ENCODE assay signal across 8 mouse cellular contexts in genomic region chr13:33956571-33957421, GRCm38 (mm10). TPM values are rescaled to one million over a fixed set of nuclear protein-coding genes. Genes with fewer than 3 reads are reported as not detected.
DNase-seq lines count a peak whose midpoint lies in the region; TF ChIP-seq lines count a peak whose summit lies in the region.

No protein-coding gene starts in this region.

- peak; percentile 94 for TF ChIP-seq CTCF in layer of hippocampus, adult 2 months (conservative IDR thresholded peaks at IDR 0.05)
- peak; percentile 9 for TF ChIP-seq CTCF in ES-Bruce4 (IDR thresholded peaks at IDR 0.05; ENCODE audit: low read depth, low read length)

- peak; percentile 26 to 45 for DNase-seq in layer of hippocampus, adult 2 months (ENCODE audit: low spot score in 2 of 2)
- no peak for DNase-seq in layer of hippocampus, adult 8-10 months (ENCODE audit: low spot score in 2 of 2)
- DNase-seq in ZHBTc4 (ENCODE audit: low read depth, low spot score): peak; percentile 47
- DNase-seq in forelimb bud, embryonic 11.5 days (ENCODE audit: low read depth, low spot score): peak; percentile 44
- DNase-seq in lung, postnatal 14 days: peak; percentile 42
- DNase-seq in layer of hippocampus, adult 9-11 months: no peak
- DNase-seq in right cerebral cortex, postnatal 4 days: no peak

- no peak overlapping the region for H3K27ac ChIP-seq in layer of hippocampus, adult 2 months
- H3K27ac ChIP-seq in ES-Bruce4 (ENCODE audit: insufficient read depth, low read length): no peak overlapping the region

- no peak overlapping the region for H3K9ac ChIP-seq in ES-Bruce4 (ENCODE audit: low read depth, poor library complexity, severe bottlenecking)

- H3K4me1 ChIP-seq in ES-Bruce4 (ENCODE audit: control insufficient read depth, insufficient read depth, low read length): no peaks in the 10 kb centered on the region

- H3K27me3 ChIP-seq in ES-Bruce4 (ENCODE audit: control insufficient read depth, insufficient read depth, low read length, poor library complexity, severe bottlenecking): no peaks in the 10 kb centered on the region

- H3K36me3 ChIP-seq in ES-Bruce4 (ENCODE audit: control insufficient read depth, insufficient read depth, low read length, poor library complexity, severe bottlenecking): no peaks in the 10 kb centered on the region

- H3K4me3 ChIP-seq in layer of hippocampus, adult 2 months: no peak overlapping the region
- H3K4me3 ChIP-seq in ES-Bruce4 (ENCODE audit: low read depth, low read length): no peak overlapping the region

- TF ChIP-seq POLR2A in ES-Bruce4 (IDR thresholded peaks at IDR 0.05; ENCODE audit: insufficient read depth, low read length): no peak

- TF ChIP-seq EP300 in ES-Bruce4 (IDR thresholded peaks at IDR 0.05; ENCODE audit: insufficient read depth, low read depth, low read length): no peak

- 0 out of 2 replicates have a peak, but pooled peaks cover 2% of the 10 kb centered on the region for H3K9me3 ChIP-seq in ES-Bruce4 (replicated peaks; ENCODE audit: control insufficient read depth, insufficient read depth, low read length, poor library complexity, severe bottlenecking)

RNA-seq across cellular contexts. Expression of gene Nqo2, which starts 7.7 kb away (rescaled TPM):
- 1 to 10 TPM; 7.5 to 9.1 TPM for total RNA-seq in layer of hippocampus, adult 2 months (2021)
- 1 to 10 TPM; 5.8 to 9.3 (median 7.3) TPM for total RNA-seq in layer of hippocampus, adult 8-10 months (2022)
- polyA plus RNA-seq in ES-Bruce4 (2011; ENCODE audit: insufficient read depth, insufficient read length, low read depth, missing spikeins): 16.3 and 20.9 TPM in 2 replicates

RNA-seq across cellular contexts. Expression of gene Ripk1, which starts 45.4 kb away (rescaled TPM):
- total RNA-seq in layer of hippocampus, adult 2 months (2021): 1 to 10 TPM; 6.9 to 7.3 TPM
- total RNA-seq in layer of hippocampus, adult 8-10 months (2022): 1 to 10 TPM; 6.8 to 8.9 (median 7.8) TPM
- 6.9 and 8.0 TPM in 2 replicates for polyA plus RNA-seq in ES-Bruce4 (2011; ENCODE audit: insufficient read depth, insufficient read length, low read depth, missing spikeins)

RNA-seq across cellular contexts. Expression of gene Serpinb6a, which starts 45.8 kb away (rescaled TPM):
- total RNA-seq in layer of hippocampus, adult 2 months (2021): 10 to 100 TPM; 44.5 to 46.0 TPM
- total RNA-seq in layer of hippocampus, adult 8-10 months (2022): 10 to 100 TPM; 44.1 to 52.0 (median 45.9) TPM
- 123 and 128 TPM in 2 replicates for polyA plus RNA-seq in ES-Bruce4 (2011; ENCODE audit: insufficient read depth, insufficient read length, low read depth, missing spikeins)

RNA-seq across cellular contexts. Expression of gene Serpinb6c, which starts 51.3 kb away (rescaled TPM):
- under 1 TPM; 0.59 to 0.97 TPM for total RNA-seq in layer of hippocampus, adult 2 months (2021)
- total RNA-seq in layer of hippocampus, adult 8-10 months (2022): under 1 TPM in 3 of 4 experiments, not detected in 1; 0.36 to 0.71 (median 0.57) TPM
- polyA plus RNA-seq in ES-Bruce4 (2011; ENCODE audit: insufficient read depth, insufficient read length, low read depth, missing spikeins): 9.5 and 12.4 TPM in 2 replicates

Comparison
In these comparisons a context has a peak if more than half of its experiments do, and no peak if none do; other contexts are left out.
1. DNase-seq: peak in layer of hippocampus, adult 2 months (2 of 2), ZHBTc4 (single experiment), forelimb bud, embryonic 11.5 days (single experiment) and lung, postnatal 14 days (single experiment); none in layer of hippocampus, adult 8-10 months (0 of 2), layer of hippocampus, adult 9-11 months (single experiment) and right cerebral cortex, postnatal 4 days (single experiment).